Mouse (Mus musculus): ENCODE measurements around the gene Tmem30c. TPM values are rescaled to one million over a fixed set of nuclear protein-coding genes. Genes with fewer than 3 reads are reported as not detected.

The Tmem30c gene
- polyA plus RNA-seq, 1 experiment from 2014 or later, result 0.18 TPM

GRCm38 (mm10) chr16:57251589-57252421 is 40.9 kb downstream of the Tmem30c start:
- WGBS, result 40% methylated on average over 7 of the region's 7 CpGs
- Histone ChIP-seq H3K4me3 (replicated peaks; ENCODE audit: low read depth, low read length) (no peak overlapping the region), H3K9me3 (ENCODE audit: control insufficient read depth, low read length) (no peaks in the 10 kb centered on the region), H3K4me1 (ENCODE audit: control insufficient read depth, insufficient read depth, low read length) (no peaks in the 10 kb centered on the region), H3K27ac (replicated peaks; ENCODE audit: low read depth, low read length) (no peak overlapping the region), H3K9ac (replicated peaks; ENCODE audit: low read length) (no peak overlapping the region), H3K27me3 (ENCODE audit: control insufficient read depth, insufficient read depth, low read length) (no peaks in the 10 kb centered on the region), H3K36me3 (ENCODE audit: control insufficient read depth, insufficient read depth, low read length) (no peaks in the 10 kb centered on the region), H3K4me2 (ENCODE audit: low read length) (no peak overlapping the region)
- no peak for DNase-seq
- no peak for ATAC-seq (ENCODE audit: low FRiP score, low TSS enrichment)

GRCm38 (mm10) chr16:57250991-57251390 is 41.7 kb downstream of the Tmem30c start:
- Histone ChIP-seq H3K9me3 (ENCODE audit: control insufficient read depth, low read length) (no peaks in the 10 kb centered on the region), H3K36me3 (ENCODE audit: control insufficient read depth, insufficient read depth, low read length) (no peaks in the 10 kb centered on the region), H3K9ac (replicated peaks; ENCODE audit: low read length) (no peak overlapping the region), H3K4me3 (replicated peaks; ENCODE audit: low read depth, low read length) (no peak overlapping the region), H3K27ac (replicated peaks; ENCODE audit: low read depth, low read length) (no peak overlapping the region), H3K4me2 (ENCODE audit: low read length) (no peak overlapping the region), H3K27me3 (ENCODE audit: control insufficient read depth, insufficient read depth, low read length) (no peaks in the 10 kb centered on the region), H3K4me1 (ENCODE audit: control insufficient read depth, insufficient read depth, low read length) (no peaks in the 10 kb centered on the region)
- 89% methylated on average over 4 of the region's 4 CpGs for WGBS
- DNase-seq (no peak), ATAC-seq (ENCODE audit: low FRiP score, low TSS enrichment) (no peak)

- no peaks in the 10 kb centered on the region for H3K9me3 ChIP-seq (ENCODE audit: control insufficient read depth, low read length)
- DNase-seq (no peak), ATAC-seq (ENCODE audit: low FRiP score, low TSS enrichment) (no peak)
- no peak overlapping the region for H3K27ac ChIP-seq (replicated peaks; ENCODE audit: low read depth, low read length)
- H3K4me1 ChIP-seq (ENCODE audit: control insufficient read depth, insufficient read depth, low read length), result no peaks in the 10 kb centered on the region
- no peak overlapping the region for H3K9ac ChIP-seq (replicated peaks; ENCODE audit: low read length)
- H3K27me3 ChIP-seq (ENCODE audit: control insufficient read depth, insufficient read depth, low read length), result no peaks in the 10 kb centered on the region
- no peak overlapping the region for H3K4me2 ChIP-seq (ENCODE audit: low read length)
- no peaks in the 10 kb centered on the region for H3K36me3 ChIP-seq (ENCODE audit: control insufficient read depth, insufficient read depth, low read length)
- no peak overlapping the region for H3K4me3 ChIP-seq (replicated peaks; ENCODE audit: low read depth, low read length)
- 91% methylated on average over 4 of the region's 4 CpGs for WGBS
Measured at GRCm38 (mm10) chr16:57247464-57247863, 45.2 kb downstream of the Tmem30c start.

- DNase-seq, result no peak
- ATAC-seq (ENCODE audit: low FRiP score, low TSS enrichment), result no peak
- 92% methylated on average over 3 of the region's 3 CpGs for WGBS
Measured at GRCm38 (mm10) chr16:57246596-57246995, 46.1 kb downstream of the Tmem30c start.

DNA sequence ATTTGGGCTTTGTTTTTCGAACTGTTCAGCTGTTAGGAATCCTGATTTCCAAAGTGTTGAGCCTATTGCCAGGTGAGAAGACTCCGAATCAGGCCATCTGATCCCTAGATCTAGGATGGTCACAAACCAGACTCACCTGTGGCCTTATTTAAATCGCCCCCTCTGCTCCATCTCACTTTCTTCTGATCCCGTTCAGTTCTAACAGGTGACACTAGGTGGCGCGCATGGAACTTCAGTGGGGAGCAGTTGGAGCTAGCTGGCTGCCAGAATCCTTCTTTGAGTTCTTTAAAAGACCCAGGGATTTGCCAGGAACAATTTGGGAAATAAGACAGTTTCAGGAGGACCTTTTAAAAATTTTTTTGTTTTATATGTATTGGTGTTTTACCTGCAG is 48.8 kb downstream of the Tmem30c start:
- no peak overlapping the region for H3K4me3 ChIP-seq (replicated peaks; ENCODE audit: low read depth, low read length)
- no peaks in the 10 kb centered on the region for H3K27me3 ChIP-seq (ENCODE audit: control insufficient read depth, insufficient read depth, low read length)
- H3K9ac ChIP-seq (replicated peaks; ENCODE audit: low read length), result no peak overlapping the region
- H3K9me3 ChIP-seq (ENCODE audit: control insufficient read depth, low read length), result no peaks in the 10 kb centered on the region
- DNase-seq, result peak; percentile 89
- H3K4me1 ChIP-seq (ENCODE audit: control insufficient read depth, insufficient read depth, low read length), result no peaks in the 10 kb centered on the region
- no peaks in the 10 kb centered on the region for H3K36me3 ChIP-seq (ENCODE audit: control insufficient read depth, insufficient read depth, low read length)
- H3K27ac ChIP-seq (replicated peaks; ENCODE audit: low read depth, low read length), result no peak overlapping the region
- ATAC-seq (ENCODE audit: low FRiP score, low TSS enrichment), result peak; percentile 74; the same call in 1 of the 2 replicates
- WGBS, result 16% methylated on average over 6 of the region's 6 CpGs
- H3K4me2 ChIP-seq (ENCODE audit: low read length), result no peak overlapping the region

More at GRCm38 (mm10) chr16:57246596-57246995, 46.1 kb downstream of the Tmem30c start:
- Histone ChIP-seq H3K9ac (replicated peaks; ENCODE audit: low read length) (no peak overlapping the region), H3K4me2 (ENCODE audit: low read length) (no peak overlapping the region), H3K36me3 (ENCODE audit: control insufficient read depth, insufficient read depth, low read length) (no peaks in the 10 kb centered on the region), H3K9me3 (ENCODE audit: control insufficient read depth, low read length) (no peaks in the 10 kb centered on the region), H3K4me1 (ENCODE audit: control insufficient read depth, insufficient read depth, low read length) (no peaks in the 10 kb centered on the region), H3K27ac (replicated peaks; ENCODE audit: low read depth, low read length) (no peak overlapping the region), H3K4me3 (replicated peaks; ENCODE audit: low read depth, low read length) (no peak overlapping the region), H3K27me3 (ENCODE audit: control insufficient read depth, insufficient read depth, low read length) (no peaks in the 10 kb centered on the region)

- ATAC-seq (ENCODE audit: low FRiP score, low TSS enrichment) (no peak), DNase-seq (peak; percentile 7)
- no peaks in the 10 kb centered on the region for H3K27me3 ChIP-seq (ENCODE audit: control insufficient read depth, insufficient read depth, low read length)
- no peaks in the 10 kb centered on the region for H3K36me3 ChIP-seq (ENCODE audit: control insufficient read depth, insufficient read depth, low read length)
- no peaks in the 10 kb centered on the region for H3K9me3 ChIP-seq (ENCODE audit: control insufficient read depth, low read length)
- WGBS, result 65% methylated on average over 10 of the region's 10 CpGs
- no peak overlapping the region for H3K9ac ChIP-seq (replicated peaks; ENCODE audit: low read length)
- no peaks in the 10 kb centered on the region for H3K4me1 ChIP-seq (ENCODE audit: control insufficient read depth, insufficient read depth, low read length)
- no peak overlapping the region for H3K27ac ChIP-seq (replicated peaks; ENCODE audit: low read depth, low read length)
- H3K4me3 ChIP-seq (replicated peaks; ENCODE audit: low read depth, low read length), result no peak overlapping the region
- no peak overlapping the region for H3K4me2 ChIP-seq (ENCODE audit: low read length)
Measured at GRCm38 (mm10) chr16:57243205-57243857, 49.3 kb downstream of the Tmem30c start.

DNA sequence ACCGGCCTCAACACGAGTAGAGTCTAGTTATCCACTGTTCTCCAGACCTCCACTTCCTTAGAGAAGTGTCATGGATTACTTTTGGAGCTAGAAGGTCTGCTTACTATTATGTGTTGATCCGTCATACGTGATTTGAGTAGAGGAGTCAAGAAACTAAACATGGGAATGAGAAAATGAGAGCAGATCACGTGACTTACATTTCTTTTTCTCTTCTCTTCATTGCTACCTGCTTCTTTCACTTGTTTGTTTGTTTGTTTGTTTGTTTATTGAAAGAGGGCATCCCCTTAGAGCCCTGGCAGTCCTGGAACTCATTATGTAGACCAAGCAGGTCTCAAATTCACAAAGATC is 49.8 kb downstream of the Tmem30c start:
- Histone ChIP-seq H3K9me3 (ENCODE audit: control insufficient read depth, low read length) (no peaks in the 10 kb centered on the region), H3K4me3 (replicated peaks; ENCODE audit: low read depth, low read length) (no peak overlapping the region), H3K4me1 (ENCODE audit: control insufficient read depth, insufficient read depth, low read length) (no peaks in the 10 kb centered on the region), H3K27me3 (ENCODE audit: control insufficient read depth, insufficient read depth, low read length) (no peaks in the 10 kb centered on the region), H3K4me2 (ENCODE audit: low read length) (no peak overlapping the region), H3K9ac (replicated peaks; ENCODE audit: low read length) (no peak overlapping the region), H3K27ac (replicated peaks; ENCODE audit: low read depth, low read length) (no peak overlapping the region), H3K36me3 (ENCODE audit: control insufficient read depth, insufficient read depth, low read length) (no peaks in the 10 kb centered on the region)
- no peak for ATAC-seq (ENCODE audit: low FRiP score, low TSS enrichment)
- 90% methylated on average over 5 of the region's 5 CpGs for WGBS
- DNase-seq, result no peak

- no peaks in the 10 kb centered on the region for H3K27me3 ChIP-seq (ENCODE audit: control insufficient read depth, insufficient read depth, low read length)
- no peak overlapping the region for H3K9ac ChIP-seq (replicated peaks; ENCODE audit: low read length)
- no peak overlapping the region for H3K4me2 ChIP-seq (ENCODE audit: low read length)
- no peak overlapping the region for H3K4me3 ChIP-seq (replicated peaks; ENCODE audit: low read depth, low read length)
- ATAC-seq (ENCODE audit: low FRiP score, low TSS enrichment), result no peak
- H3K36me3 ChIP-seq (ENCODE audit: control insufficient read depth, insufficient read depth, low read length), result no peaks in the 10 kb centered on the region
- H3K27ac ChIP-seq (replicated peaks; ENCODE audit: low read depth, low read length), result no peak overlapping the region
- 61% methylated on average over 7 of the region's 7 CpGs for WGBS
- no peaks in the 10 kb centered on the region for H3K4me1 ChIP-seq (ENCODE audit: control insufficient read depth, insufficient read depth, low read length)
- no peaks in the 10 kb centered on the region for H3K9me3 ChIP-seq (ENCODE audit: control insufficient read depth, low read length)
- DNase-seq, result no peak
Measured at GRCm38 (mm10) chr16:57235871-57236510, 56.7 kb downstream of the Tmem30c start.

Measured in midbrain, embryonic 14.5 days (tissue).